22 mouse cellular contexts compared by ENCODE assay signal in the genomic region with DNA sequence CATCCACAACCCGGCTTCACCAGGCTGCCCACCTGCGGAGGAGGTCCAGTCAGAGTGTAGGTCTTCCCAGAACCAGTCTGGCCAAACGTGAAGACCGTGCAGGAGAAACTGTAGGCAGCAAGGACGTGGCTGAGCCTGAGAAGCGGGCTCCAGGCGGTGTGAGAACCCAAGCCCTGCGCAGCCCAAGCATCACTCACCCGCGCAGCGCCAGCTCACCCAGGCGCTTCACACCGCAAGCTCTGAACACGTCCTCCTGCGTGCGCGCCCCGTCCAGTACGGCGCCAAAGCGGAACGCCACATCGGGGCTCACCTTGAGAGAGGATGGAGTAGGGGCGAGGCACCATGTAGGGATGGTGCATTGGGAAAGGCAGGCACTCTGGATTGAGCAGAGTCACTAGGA. TPM values are rescaled to one million over a fixed set of nuclear protein-coding genes. Genes with fewer than 3 reads are reported as not detected.
DNase-seq lines count a peak whose midpoint lies in the region; ATAC-seq and TF ChIP-seq lines count a peak whose summit lies in the region.
"Had no signal": no experiment of that assay in that cellular context is flagged by ENCODE, and none has a peak within 500 bp of the region (broad histone marks: within the 10 kb centered on the region; RNA-seq: fewer than 3 reads in every experiment).

No protein-coding gene starts in this region.

- TF ChIP-seq CTCF in E14TG2a.4 (conservative IDR thresholded peaks at IDR 0.05; ENCODE audit: low read length): no peak
- no peak for TF ChIP-seq CTCF in intestine, postnatal 0 days (IDR thresholded peaks at IDR 0.05; ENCODE audit: low read depth)

- no peak for ATAC-seq in erythroblast, adult 5-6 weeks (replicated peaks; ENCODE audit: low FRiP score, poor library complexity, severe bottlenecking)
- ATAC-seq in intestine, postnatal 0 days: no peak
- ATAC-seq in liver, embryonic 15.5 days (ENCODE audit: insufficient read depth): no peak
- ATAC-seq: forebrain, embryonic 16.5 days; hindbrain, postnatal 0 days had no signal

- no peaks in the 10 kb centered on the region; the same call in 1 of the 2 replicates for H3K36me3 ChIP-seq in erythroblast, embryonic 14.5 days (ENCODE audit: control insufficient read depth)
- no peaks in the 10 kb centered on the region for H3K36me3 ChIP-seq in E14TG2a.4 (ENCODE audit: insufficient read depth, low read length)
- H3K36me3 ChIP-seq in intestine, postnatal 0 days (ENCODE audit: control insufficient read depth, insufficient read depth): peaks cover 9% of the 10 kb centered on the region; the same call in 1 of the 2 replicates
- no peaks in the 10 kb centered on the region for H3K36me3 ChIP-seq in liver, embryonic 15.5 days (replicated peaks)
- H3K36me3 ChIP-seq: embryonic facial prominence, embryonic 15.5 days; heart, embryonic 10.5 days; midbrain, embryonic 10.5 days had no signal

- H3K4me3 ChIP-seq in erythroblast, embryonic 14.5 days (replicated peaks): peak overlapping the region; percentile 45
- H3K4me3 ChIP-seq in E14TG2a.4 (replicated peaks; ENCODE audit: low read length): peak overlapping the region; percentile 65
- peak overlapping the region; percentile 46 for H3K4me3 ChIP-seq in intestine, postnatal 0 days (ENCODE audit: low read depth, low read length)
- peak overlapping the region; percentile 33 for H3K4me3 ChIP-seq in liver, embryonic 15.5 days (replicated peaks)
- H3K4me3 ChIP-seq: embryonic facial prominence, embryonic 15.5 days; heart, embryonic 10.5 days; midbrain, embryonic 10.5 days had no signal

- no peak overlapping the region for H3K27ac ChIP-seq in intestine, postnatal 0 days (ENCODE audit: low read depth, low read length)
- H3K27ac ChIP-seq in liver, embryonic 15.5 days (replicated peaks): no peak overlapping the region
- H3K27ac ChIP-seq: embryonic facial prominence, embryonic 15.5 days; heart, embryonic 10.5 days; hindbrain, postnatal 0 days; midbrain, embryonic 10.5 days had no signal

- no peaks in the 10 kb centered on the region for H3K27me3 ChIP-seq in erythroblast, embryonic 14.5 days (ENCODE audit: control insufficient read depth)
- peaks cover 74% of the 10 kb centered on the region for H3K27me3 ChIP-seq in E14TG2a.4 (ENCODE audit: insufficient read depth, low read length)
- H3K27me3 ChIP-seq in intestine, postnatal 0 days (replicated peaks; ENCODE audit: control insufficient read depth, insufficient read depth, low read length): no peaks in the 10 kb centered on the region
- no peaks in the 10 kb centered on the region for H3K27me3 ChIP-seq in liver, embryonic 15.5 days

- H3K9me3 ChIP-seq in erythroblast, embryonic 14.5 days (ENCODE audit: control insufficient read depth, low read length): no peaks in the 10 kb centered on the region
- H3K9me3 ChIP-seq in E14TG2a.4 (ENCODE audit: low read length): no peaks in the 10 kb centered on the region; the same call in 1 of the 2 replicates
- H3K9me3 ChIP-seq in intestine, postnatal 0 days (ENCODE audit: control insufficient read depth): no peaks in the 10 kb centered on the region
- no peaks in the 10 kb centered on the region for H3K9me3 ChIP-seq in liver, embryonic 15.5 days (replicated peaks)
- H3K9me3 ChIP-seq: embryonic facial prominence, embryonic 15.5 days; heart, embryonic 10.5 days; midbrain, embryonic 10.5 days had no signal

- H3K4me2 ChIP-seq in intestine, postnatal 0 days (replicated peaks; ENCODE audit: low read depth): peak overlapping the region; percentile 67
- H3K4me2 ChIP-seq in liver, embryonic 15.5 days: peak overlapping the region; percentile 47
- H3K4me2 ChIP-seq: embryonic facial prominence, embryonic 15.5 days had no signal

- DNase-seq in adrenal gland, postnatal 4 days (ENCODE audit: low spot score in 2 of 2): no peak
- DNase-seq in gastrocnemius, postnatal 25 days: no peak
- DNase-seq in cerebellum, postnatal 4 days (ENCODE audit: low spot score in 2 of 2): no peak
- DNase-seq: adrenal gland, postnatal 14 days; gastrocnemius, postnatal 10 days; lung, postnatal 10 days; right cerebral cortex, postnatal 25 days had no signal

- peak overlapping the region; percentile 37 for H3K9ac ChIP-seq in intestine, postnatal 0 days (ENCODE audit: low read depth, low read length)
- H3K9ac ChIP-seq in liver, embryonic 15.5 days: no peak overlapping the region
- H3K9ac ChIP-seq: embryonic facial prominence, embryonic 15.5 days had no signal

- WGBS in intestine, postnatal 0 days: 26% methylated on average over 24 of the region's 24 CpGs
- 46% methylated on average over 24 of the region's 24 CpGs for WGBS in liver, embryonic 15.5 days (ENCODE audit: insufficient replicate concordance)

- no peaks in the 10 kb centered on the region for H3K4me1 ChIP-seq in erythroblast, embryonic 14.5 days (ENCODE audit: control insufficient read depth)
- peaks cover 11% of the 10 kb centered on the region; the same call in 1 of the 2 replicates for H3K4me1 ChIP-seq in E14TG2a.4 (replicated peaks; ENCODE audit: low read depth, low read length)
- H3K4me1 ChIP-seq in intestine, postnatal 0 days (replicated peaks; ENCODE audit: control insufficient read depth, insufficient read depth, low read length): peaks cover 6% of the 10 kb centered on the region
- no peaks in the 10 kb centered on the region for H3K4me1 ChIP-seq in liver, embryonic 15.5 days (replicated peaks)
- H3K4me1 ChIP-seq: embryonic facial prominence, embryonic 15.5 days; heart, embryonic 10.5 days; midbrain, embryonic 10.5 days had no signal

RNA-seq across cellular contexts. Expression of a gene that starts 0.8 kb away (rescaled TPM):
- 0.03 TPM in 1 of 2 replicates, not detected in the other for polyA plus RNA-seq in erythroblast, embryonic 14.5 days (2012)
- not detected in 2 replicates for total RNA-seq in erythroblast, adult 5-6 weeks (2015; ENCODE audit: low replicate concordance)
- not detected in 2 replicates for total RNA-seq in erythroblast, adult 5-6 weeks (2017; ENCODE audit: low replicate concordance)
- polyA plus RNA-seq in intestine, postnatal 0 days (2015; fragmentation: Nextera tagmentation; extraction: Ambion mirVana): 61.9 and 75.5 TPM in 2 replicates
- 5.1 and 5.7 TPM in 2 replicates for polyA plus RNA-seq in liver, embryonic 15.5 days (2015; fragmentation: Nextera tagmentation; extraction: Ambion mirVana)
- 10 to 100 TPM in 1 of 2 experiments, under 1 TPM in 1; 0.17 to 21.6 TPM for total RNA-seq in adrenal gland, postnatal 4 days (2021)
- not detected for total RNA-seq in gastrocnemius, postnatal 25 days (2021)
- total RNA-seq: adrenal gland, postnatal 14 days; CH12.LX; gastrocnemius, postnatal 10 days; heart, postnatal 25 days; layer of hippocampus, adult 8-10 months; left cerebral cortex, postnatal 25 days had no signal
- polyA plus RNA-seq: cortical plate, adult 2 months; embryonic facial prominence, embryonic 15.5 days; midbrain, embryonic 10.5 days had no signal

RNA-seq across cellular contexts. Expression of a gene that starts 16.5 kb away (rescaled TPM):
- polyA plus RNA-seq in erythroblast, embryonic 14.5 days (2012): 0.25 and 0.71 TPM in 2 replicates
- not detected in 2 replicates for total RNA-seq in erythroblast, adult 5-6 weeks (2015; ENCODE audit: low replicate concordance)
- total RNA-seq in erythroblast, adult 5-6 weeks (2017; ENCODE audit: low replicate concordance): not detected in 2 replicates
- 7.8 and 8.8 TPM in 2 replicates for polyA plus RNA-seq in intestine, postnatal 0 days (2015; fragmentation: Nextera tagmentation; extraction: Ambion mirVana)
- 1,215 and 1,486 TPM in 2 replicates for polyA plus RNA-seq in liver, embryonic 15.5 days (2015; fragmentation: Nextera tagmentation; extraction: Ambion mirVana)
- total RNA-seq in adrenal gland, postnatal 4 days (2021): 100 to 1,000 TPM in 1 of 2 experiments, 10 to 100 TPM in 1; 10.4 to 267 TPM
- total RNA-seq in gastrocnemius, postnatal 25 days (2021): not detected
- total RNA-seq: CH12.LX; heart, postnatal 25 days; hindbrain, postnatal 0 days; layer of hippocampus, adult 8-10 months; left cerebral cortex, postnatal 25 days had no signal
- polyA plus RNA-seq: cortical plate, adult 2 months; hindbrain, postnatal 0 days; midbrain, embryonic 10.5 days had no signal

RNA-seq across cellular contexts. Expression of a gene that starts 42.7 kb away (rescaled TPM):
- 0.01 TPM in 1 of 2 replicates, not detected in the other for polyA plus RNA-seq in erythroblast, embryonic 14.5 days (2012)
- 0.96 TPM in 1 of 2 replicates, not detected in the other for total RNA-seq in erythroblast, adult 5-6 weeks (2015; ENCODE audit: low replicate concordance)
- total RNA-seq in erythroblast, adult 5-6 weeks (2017; ENCODE audit: low replicate concordance): not detected in 2 replicates
- 5.0 and 7.2 TPM in 2 replicates for polyA plus RNA-seq in intestine, postnatal 0 days (2015; fragmentation: Nextera tagmentation; extraction: Ambion mirVana)
- polyA plus RNA-seq in liver, embryonic 15.5 days (2015; fragmentation: Nextera tagmentation; extraction: Ambion mirVana): 1.8 and 2.1 TPM in 2 replicates
- 10 to 100 TPM; 17.2 to 20.8 TPM for total RNA-seq in adrenal gland, postnatal 4 days (2021)
- under 1 TPM; 0.92 to 0.94 TPM for total RNA-seq in gastrocnemius, postnatal 25 days (2021)

Comparison
In these comparisons a context has a peak if more than half of its experiments do, and no peak if none do; other contexts are left out.
1. RNA of a gene that starts 16.5 kb away (total RNA-seq): 10.4 to 267 TPM in adrenal gland, postnatal 4 days; not detected in erythroblast, adult 5-6 weeks and not detected in gastrocnemius, postnatal 25 days; every median in the first group is over 10 times any median in the second.
2. RNA of a gene that starts 42.7 kb away (total RNA-seq): 17.2 to 20.8 TPM in adrenal gland, postnatal 4 days; 0.96 TPM in erythroblast, adult 5-6 weeks and 0.92 to 0.94 TPM in gastrocnemius, postnatal 25 days; every median in the first group is over 4 times any median in the second.
3. Peak in every context shown above with its lines, with median percentiles within 50 percentile points of each other: H3K4me3 ChIP-seq.